Mouse (Mus musculus) embryo, embryonic 10.5 days (tissue): ENCODE data around the gene Tcta.
"Not testable (repeated sequence)": the region's sequence is repeated elsewhere in the genome, so short reads cannot be mapped to it uniquely, and the experiment has no call there.

Experiments
- DNase-seq: peaks from one replicate; pipeline ENCODE4 v3.0.0-alpha.2; 2015; ENCODE audit warnings: low spot score

The Tcta gene

GRCm38 (mm10) chr9:108271941-108272340 lies 34.0 kb downstream of the Tcta start:
- peak; percentile 35 for DNase-seq

GRCm38 (mm10) chr9:108268701-108269100 lies 37.3 kb downstream of the Tcta start:
- not testable (repeated sequence) for DNase-seq

- DNase-seq = no peak
These were observed 38.3 kb downstream of the Tcta start for GRCm38 (mm10) chr9:108267691-108268090.

GRCm38 (mm10) chr9:108266261-108266935 lies 39.6 kb downstream of the Tcta start:
- no peak for DNase-seq

- no peak for DNase-seq
These were observed 41.6 kb downstream of the Tcta start for GRCm38 (mm10) chr9:108264191-108264921.

GRCm38 (mm10) chr9:108263690-108264190 lies 42.2 kb downstream of the Tcta start, which contains the start of gene Dag1:
Gene Dag1, minus strand, starts transcription at chr9:108263958.
- DNase-seq = peak; percentile 98

- peak; percentile 59 for DNase-seq
These were observed 42.8 kb downstream of the Tcta start for GRCm38 (mm10) chr9:108263131-108263681.

GRCm38 (mm10) chr9:108262494-108263049 lies 43.4 kb downstream of the Tcta start:
- no peak for DNase-seq

- DNase-seq = no peak
These were observed 44.1 kb downstream of the Tcta start for GRCm38 (mm10) chr9:108261865-108262264.

- no peak for DNase-seq
These were observed 45.4 kb downstream of the Tcta start for GRCm38 (mm10) chr9:108260526-108260925.
